25 mouse cellular contexts compared by ENCODE assay signal in genomic region chr6:7853461-7853860, GRCm38 (mm10). TPM values are rescaled to one million over a fixed set of nuclear protein-coding genes. Genes with fewer than 3 reads are reported as not detected.
DNase-seq lines count a peak whose midpoint lies in the region; ATAC-seq lines count a peak whose summit lies in the region.
"Had no signal": no experiment of that assay in that cellular context is flagged by ENCODE, and none has a peak within 500 bp of the region (broad histone marks: within the 10 kb centered on the region; RNA-seq: fewer than 3 reads in every experiment).

No protein-coding gene starts in this region.

- H3K4me1 ChIP-seq in liver, embryonic 11.5 days (replicated peaks; ENCODE audit: control insufficient read depth, insufficient read depth, low read length), result peaks cover 54% of the 10 kb centered on the region
- H3K4me1 ChIP-seq: hindbrain, embryonic 12.5 days had no signal

- H3K27ac ChIP-seq in liver, embryonic 11.5 days (ENCODE audit: low read depth, low read length), result no peak overlapping the region
- H3K27ac ChIP-seq: forebrain, embryonic 10.5 days; forebrain, embryonic 13.5 days; gastrocnemius, adult 2 months; hindbrain, embryonic 12.5 days; hindbrain, embryonic 15.5 days had no signal

- H3K4me2 ChIP-seq in liver, embryonic 11.5 days, result 0 out of 2 replicates have a peak overlapping the region, but pooled peaks have one; percentile 21
- H3K4me2 ChIP-seq: forebrain, embryonic 13.5 days; heart, embryonic 11.5 days; hindbrain, embryonic 12.5 days; hindbrain, embryonic 15.5 days had no signal

- DNase-seq in frontal cortex, postnatal 25 days (ENCODE audit: low spot score in 2 of 2), result no peak
- no peak for DNase-seq in liver, embryonic 11.5 days (ENCODE audit: low spot score)
- DNase-seq in liver, result no peak
- DNase-seq in brain, adult 2 months (ENCODE audit: low read depth, low spot score), result peak; percentile 66
- DNase-seq in telencephalon, adult 2 months (ENCODE audit: low read depth, low spot score), result peak; percentile 43
- no peak for DNase-seq in testis, postnatal 14 days (ENCODE audit: low spot score)
- no peak for DNase-seq in testis, postnatal 10 days (ENCODE audit: low spot score)
- DNase-seq: adrenal gland, adult 2 months; adrenal gland, postnatal 14 days; B cell, adult 2 months; cerebellum, adult 11-12 months; cerebellum, adult 8-10 months; cerebellum, postnatal 14 days; gastrocnemius, adult 2 months; gastrocnemius, postnatal 14 days; heart, adult 11 months had no signal

- WGBS in liver, embryonic 11.5 days, result 69% methylated on average over 3 of the region's 3 CpGs

- no peaks in the 10 kb centered on the region for H3K36me3 ChIP-seq in liver, embryonic 11.5 days (ENCODE audit: control insufficient read depth, insufficient read depth, low read length)
- H3K36me3 ChIP-seq: forebrain, embryonic 10.5 days; hindbrain, embryonic 12.5 days; hindbrain, embryonic 15.5 days had no signal

- no peak overlapping the region for H3K9ac ChIP-seq in liver, embryonic 11.5 days (ENCODE audit: low read depth, low read length)
- H3K9ac ChIP-seq: forebrain, embryonic 13.5 days; hindbrain, embryonic 12.5 days; hindbrain, embryonic 15.5 days had no signal

- no peaks in the 10 kb centered on the region for H3K9me3 ChIP-seq in liver, embryonic 11.5 days (ENCODE audit: control insufficient read depth, low read length)
- H3K9me3 ChIP-seq: forebrain, embryonic 10.5 days; forebrain, embryonic 13.5 days; G1E; hindbrain, embryonic 12.5 days; hindbrain, embryonic 15.5 days had no signal

- peak; percentile 89 for ATAC-seq in frontal cortex, adult (ENCODE audit: low TSS enrichment)
- no peak for ATAC-seq in liver, embryonic 11.5 days (replicated peaks; ENCODE audit: low FRiP score)
- ATAC-seq: forebrain, embryonic 13.5 days; forebrain, embryonic 16.5 days had no signal

- no peaks in the 10 kb centered on the region for H3K27me3 ChIP-seq in liver, embryonic 11.5 days (replicated peaks; ENCODE audit: control insufficient read depth, insufficient read depth, low read length)
- H3K27me3 ChIP-seq: CH12.LX; forebrain, embryonic 13.5 days; hindbrain, embryonic 12.5 days; hindbrain, embryonic 15.5 days had no signal

- H3K4me3 ChIP-seq in liver, embryonic 11.5 days (ENCODE audit: low read depth, low read length), result no peak overlapping the region
- H3K4me3 ChIP-seq: forebrain, embryonic 10.5 days; forebrain, embryonic 13.5 days; gastrocnemius, adult 2 months; hindbrain, embryonic 12.5 days; hindbrain, embryonic 15.5 days had no signal

RNA-seq across cellular contexts. Expression of gene C1galt1, which starts 8.8 kb away (rescaled TPM):
- polyA plus RNA-seq in liver, embryonic 11.5 days (2014; fragmentation: Nextera tagmentation; extraction: Ambion mirVana), result 10.5 and 11.4 TPM in 2 replicates

Comparison
In these comparisons a context has a peak if more than half of its experiments do, and no peak if none do; other contexts are left out.
1. DNase-seq: peak in brain, adult 2 months (single experiment) and telencephalon, adult 2 months (single experiment); none in frontal cortex, postnatal 25 days (0 of 2), liver, embryonic 11.5 days (single experiment), liver (single experiment), testis, postnatal 14 days (single experiment) and testis, postnatal 10 days (single experiment).